Mouse (Mus musculus) stomach, embryonic 14.5 days (tissue): Measurements from ENCODE around the gene Slc24a3. TPM values are rescaled to one million over a fixed set of nuclear protein-coding genes. Genes with fewer than 3 reads are reported as not detected.

ENCODE experiments used
- ATAC-seq: fragments of 200-750 bp; cut with Nextera tagmentation; 2 replicates; pipeline ENCODE4 v1.8.0; 2017; ENCODE audit warnings: low read depth, moderate TSS enrichment; ENCODE audit not compliant: insufficient number of reproducible peaks, insufficient read depth, low FRiP score
- H3K27ac ChIP-seq: fragments of 300-500 bp; sonication (generic); 2 replicates; pipeline ENCODE4 v1.5.1; 2014; ENCODE audit warnings: mild to moderate bottlenecking, low read length, moderate library complexity, mixed read lengths
- H3K27me3 ChIP-seq: fragments of 300-500 bp; sonication (generic); 2 replicates; pipeline ENCODE4 v1.6.1; 2014; ENCODE audit warnings: low read length, control low read depth, mixed read lengths; ENCODE audit not compliant: control insufficient read depth, insufficient read depth
- H3K36me3 ChIP-seq: fragments of 300-500 bp; sonication (generic); 2 replicates; pipeline ENCODE4 v1.6.1; 2014; ENCODE audit warnings: mild to moderate bottlenecking, control low read depth, low read length, moderate library complexity, mixed read lengths; ENCODE audit not compliant: control insufficient read depth, insufficient read depth
- H3K4me1 ChIP-seq: fragments of 300-500 bp; sonication (generic); 2 replicates; pipeline ENCODE4 v1.6.1; 2014; ENCODE audit warnings: low read length, control low read depth, mixed read lengths; ENCODE audit not compliant: control insufficient read depth, insufficient read depth
- H3K4me2 ChIP-seq: fragments of 300-500 bp; sonication (generic); replicated peaks from 2 replicates; pipeline ENCODE4 v1.6.1; 2014; ENCODE audit warnings: low read depth, low read length, control low read depth
- H3K4me3 ChIP-seq: fragments of 300-500 bp; sonication (generic); 2 replicates; pipeline ENCODE4 v1.5.1; 2014; ENCODE audit warnings: low read depth, low read length, control low read depth
- H3K9ac ChIP-seq: fragments of 300-500 bp; sonication (generic); replicated peaks from 2 replicates; pipeline ENCODE4 v1.6.1; 2014; ENCODE audit warnings: low read depth, mild to moderate bottlenecking, control low read depth, low read length, moderate library complexity, mixed read lengths
- H3K9me3 ChIP-seq: fragments of 300-500 bp; sonication (generic); 2 replicates; pipeline ENCODE4 v1.6.1; 2016; ENCODE audit warnings: low read depth, low read length, control low read depth; ENCODE audit not compliant: control insufficient read depth
- WGBS: fragments of 180-500 bp; shearing (Covaris S2); extraction: QIAGEN DNeasy Blood & Tissue Kit; methylation state at CpG from one replicate; pipeline ENCODE4 v1.1.7; 2014; 5-methylcytosine and 5-hydroxymethylcytosine counted together
- polyA plus RNA-seq: library from polyadenylated mRNA; unstranded; fragments of >200 nt; fragmentation: Nextera tagmentation; extraction: Ambion mirVana; gene quantifications from 2 replicates; pipeline ENCODE4 v1.2.1, GENCODE M21; 2014

Slc24a3 gene
- polyA plus RNA-seq, 1 experiment from 2014 or later = 5.1 TPM

DNA sequence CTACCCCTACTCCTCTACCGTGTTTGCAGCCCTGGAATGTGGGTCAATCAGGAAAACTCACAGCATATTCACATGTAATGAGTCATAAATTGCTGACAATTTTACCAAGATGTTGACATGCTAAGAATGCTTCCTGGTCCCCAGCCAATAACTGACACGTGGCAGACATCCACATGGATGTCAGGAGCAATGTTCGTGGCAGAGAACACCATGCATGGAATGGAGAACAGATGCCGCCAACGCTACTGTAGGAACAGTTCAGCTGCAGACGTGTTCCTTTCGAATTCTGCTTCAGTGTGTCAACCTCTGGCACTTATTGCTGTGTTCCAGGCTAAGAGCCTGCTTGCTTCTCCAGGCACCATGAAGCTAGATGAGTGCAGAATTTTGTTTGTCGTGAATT is 162.2 kb downstream of the Slc24a3 start:
- no peak overlapping the region for H3K4me2 ChIP-seq
- ATAC-seq = no peak
- WGBS = 71% methylated on average over 8 of the region's 8 CpGs
- H3K27ac ChIP-seq = no peak overlapping the region
- no peak overlapping the region for H3K9ac ChIP-seq
- H3K36me3 ChIP-seq = no peaks in the 10 kb centered on the region
- no peaks in the 10 kb centered on the region for H3K9me3 ChIP-seq
- no peaks in the 10 kb centered on the region for H3K4me1 ChIP-seq
- H3K4me3 ChIP-seq = no peak overlapping the region
- no peaks in the 10 kb centered on the region for H3K27me3 ChIP-seq

- no peaks in the 10 kb centered on the region for H3K4me1 ChIP-seq
- 85% methylated on average over 1 of the region's 1 CpGs for WGBS
- ATAC-seq = no peak
Observed at GRCm38 (mm10) chr2:145331525-145331924, 164.0 kb downstream of the Slc24a3 start.

DNA sequence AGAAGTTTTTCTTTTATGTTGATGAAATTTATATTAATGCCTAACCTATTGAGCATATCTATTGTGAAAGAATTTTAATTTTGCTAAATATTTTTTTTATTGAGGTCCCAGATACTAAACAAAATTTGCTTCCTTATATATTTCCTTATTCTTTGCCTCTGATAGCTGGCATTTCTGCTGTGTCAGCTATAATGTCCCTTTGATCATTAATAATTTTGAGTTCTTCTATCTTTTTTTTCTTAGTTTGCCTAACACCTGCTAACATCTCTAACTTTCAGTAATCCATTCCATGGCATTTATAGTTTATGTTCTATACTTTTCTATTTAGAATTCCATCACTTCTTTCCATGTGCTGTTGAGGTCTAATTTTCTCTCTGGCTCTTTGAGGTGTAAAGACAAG is 165.9 kb downstream of the Slc24a3 start:
- no peak for ATAC-seq
- Histone ChIP-seq H3K4me1 (no peaks in the 10 kb centered on the region), H3K36me3 (no peaks in the 10 kb centered on the region), H3K27me3 (no peaks in the 10 kb centered on the region), H3K4me3 (no peak overlapping the region), H3K4me2 (no peak overlapping the region), H3K27ac (no peak overlapping the region), H3K9ac (no peak overlapping the region), H3K9me3 (no peaks in the 10 kb centered on the region)

More at GRCm38 (mm10) chr2:145331525-145331924, 164.0 kb downstream of the Slc24a3 start:
- Histone ChIP-seq H3K27ac (no peak overlapping the region), H3K9me3 (no peaks in the 10 kb centered on the region), H3K36me3 (no peaks in the 10 kb centered on the region), H3K27me3 (no peaks in the 10 kb centered on the region), H3K4me3 (no peak overlapping the region), H3K4me2 (no peak overlapping the region), H3K9ac (no peak overlapping the region)

DNA sequence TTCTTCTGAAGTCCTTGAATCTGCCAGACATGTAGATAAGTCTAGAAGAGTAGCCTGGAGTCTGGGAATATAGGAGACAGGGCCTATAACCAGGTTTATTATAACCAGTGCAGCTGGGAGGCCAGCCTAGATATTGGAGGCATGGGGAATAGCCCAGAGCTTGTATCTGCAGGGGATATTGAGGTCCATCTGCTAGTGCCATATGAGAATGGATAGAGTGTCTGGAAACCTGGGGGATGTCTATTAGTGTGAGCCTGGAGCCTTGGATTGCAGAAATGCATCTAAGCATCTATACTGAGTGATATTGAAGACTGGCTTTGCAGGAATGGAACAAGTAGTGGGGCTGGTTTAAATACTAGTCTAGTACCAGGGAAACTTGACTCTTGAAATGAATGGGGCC is 168.9 kb downstream of the Slc24a3 start:
- Histone ChIP-seq H3K4me3 (no peak overlapping the region), H3K9ac (no peak overlapping the region), H3K4me1 (no peaks in the 10 kb centered on the region), H3K27me3 (no peaks in the 10 kb centered on the region), H3K36me3 (no peaks in the 10 kb centered on the region), H3K27ac (no peak overlapping the region), H3K9me3 (no peaks in the 10 kb centered on the region), H3K4me2 (no peak overlapping the region)
- no peak for ATAC-seq

DNA sequence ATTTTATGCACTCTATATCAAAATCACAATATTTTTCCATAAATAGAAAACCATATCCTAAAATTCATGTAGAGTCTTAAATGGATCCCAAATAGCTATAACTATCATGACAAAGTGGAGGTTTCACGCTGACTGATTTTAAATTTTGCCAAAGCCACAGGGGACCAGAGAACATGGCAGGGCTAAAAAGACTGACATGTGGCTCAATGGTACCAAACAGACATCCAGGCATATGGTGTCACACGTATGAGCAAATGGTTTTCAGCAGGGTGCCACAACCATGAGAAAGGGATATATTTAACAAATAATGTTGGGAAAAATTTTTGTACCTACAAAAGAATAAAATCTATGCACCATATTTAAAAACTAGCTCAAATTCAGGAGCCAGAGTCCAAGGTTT is 173.3 kb downstream of the Slc24a3 start:
- no peaks in the 10 kb centered on the region for H3K4me1 ChIP-seq
- no peak overlapping the region for H3K27ac ChIP-seq
- no peak overlapping the region for H3K9ac ChIP-seq
- no peak overlapping the region for H3K4me3 ChIP-seq
- H3K9me3 ChIP-seq = no peaks in the 10 kb centered on the region
- no peaks in the 10 kb centered on the region for H3K27me3 ChIP-seq
- 87% methylated on average over 2 of the region's 2 CpGs for WGBS
- H3K36me3 ChIP-seq = no peaks in the 10 kb centered on the region
- no peak for ATAC-seq
- H3K4me2 ChIP-seq = no peak overlapping the region

- Histone ChIP-seq H3K4me1 (no peaks in the 10 kb centered on the region), H3K4me2 (no peak overlapping the region), H3K27ac (no peak overlapping the region), H3K4me3 (no peak overlapping the region), H3K36me3 (no peaks in the 10 kb centered on the region), H3K9ac (no peak overlapping the region), H3K9me3 (no peaks in the 10 kb centered on the region), H3K27me3 (no peaks in the 10 kb centered on the region)
- no peak for ATAC-seq
- WGBS = 70% methylated on average over 4 of the region's 4 CpGs
Observed at GRCm38 (mm10) chr2:145342956-145343355, 175.4 kb downstream of the Slc24a3 start.

DNA sequence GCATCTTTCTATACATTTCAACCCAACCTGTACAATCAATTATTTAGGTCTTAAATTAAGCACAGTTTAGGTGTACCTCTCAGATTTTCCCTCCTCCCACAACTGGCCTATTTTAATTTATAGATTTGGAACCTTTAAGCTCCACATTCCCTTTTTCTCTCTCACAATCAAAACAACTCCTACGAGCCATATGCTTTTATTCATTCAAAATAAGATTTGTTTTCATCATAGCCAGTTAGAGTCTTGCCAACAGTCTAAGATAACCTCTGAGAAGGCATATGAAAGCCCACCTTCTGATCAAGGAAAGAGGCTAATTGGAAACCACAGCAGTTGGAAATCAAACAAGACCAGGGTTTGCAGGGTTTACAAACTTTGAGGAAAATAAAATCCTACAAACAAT is 177.0 kb downstream of the Slc24a3 start:
- Histone ChIP-seq H3K4me3 (no peak overlapping the region), H3K9me3 (no peaks in the 10 kb centered on the region), H3K4me1 (no peaks in the 10 kb centered on the region), H3K36me3 (no peaks in the 10 kb centered on the region), H3K27ac (no peak overlapping the region), H3K4me2 (no peak overlapping the region), H3K27me3 (no peaks in the 10 kb centered on the region), H3K9ac (no peak overlapping the region)
- WGBS = 72% methylated on average over 1 of the region's 1 CpGs
- no peak for ATAC-seq

DNA sequence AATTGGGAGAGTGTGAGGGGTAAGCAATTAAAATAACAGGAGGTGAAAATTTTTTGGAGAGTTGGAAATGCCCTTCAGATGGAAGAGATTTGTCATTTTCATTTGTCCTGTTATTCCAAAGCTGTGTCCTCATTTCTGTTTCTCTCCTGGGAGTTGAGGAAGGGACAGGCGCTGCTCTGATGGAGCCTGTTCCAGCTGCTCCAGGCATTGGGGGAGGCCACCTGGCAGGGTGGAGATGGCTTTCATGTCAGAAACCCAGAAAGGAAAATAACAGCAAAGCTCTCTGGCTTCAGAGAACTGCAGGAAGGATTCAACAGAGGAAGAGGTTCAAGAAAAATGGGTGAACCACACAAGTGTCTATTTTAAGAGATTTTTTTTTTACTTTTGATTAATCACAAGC is 186.2 kb downstream of the Slc24a3 start:
- H3K9ac ChIP-seq = no peak overlapping the region
- no peak for ATAC-seq
- H3K36me3 ChIP-seq = no peaks in the 10 kb centered on the region
- no peaks in the 10 kb centered on the region for H3K4me1 ChIP-seq
- no peaks in the 10 kb centered on the region for H3K27me3 ChIP-seq
- no peak overlapping the region for H3K4me3 ChIP-seq
- no peak overlapping the region for H3K27ac ChIP-seq
- no peak overlapping the region for H3K4me2 ChIP-seq
- H3K9me3 ChIP-seq = no peaks in the 10 kb centered on the region
- 78% methylated on average over 1 of the region's 1 CpGs for WGBS

GRCm38 (mm10) chr2:145358236-145358942 is 190.8 kb downstream of the Slc24a3 start:
- Histone ChIP-seq H3K4me2 (no peak overlapping the region), H3K36me3 (no peaks in the 10 kb centered on the region), H3K27me3 (no peaks in the 10 kb centered on the region), H3K4me3 (no peak overlapping the region), H3K27ac (no peak overlapping the region), H3K9ac (no peak overlapping the region), H3K9me3 (no peaks in the 10 kb centered on the region), H3K4me1 (no peaks in the 10 kb centered on the region)
- ATAC-seq = no peak
- 80% methylated on average over 6 of the region's 6 CpGs for WGBS
